Mouse (Mus musculus) colon, adult 2 months (tissue): ENCODE data around the gene Ginm1. TPM values are rescaled to one million over a fixed set of nuclear protein-coding genes. Genes with fewer than 3 reads are reported as not detected.

Source experiments
- polyA plus RNA-seq: library from polyadenylated mRNA; depleted of rRNA; stranded (reverse); fragments of >200 nt; gene quantifications from 2 replicates; pipeline ENCODE4 v1.2.3, GENCODE M21; 2012; rRNA removed

Gene Ginm1
- polyA plus RNA-seq = 34.2 and 43.5 TPM in 2 replicates

DNA sequence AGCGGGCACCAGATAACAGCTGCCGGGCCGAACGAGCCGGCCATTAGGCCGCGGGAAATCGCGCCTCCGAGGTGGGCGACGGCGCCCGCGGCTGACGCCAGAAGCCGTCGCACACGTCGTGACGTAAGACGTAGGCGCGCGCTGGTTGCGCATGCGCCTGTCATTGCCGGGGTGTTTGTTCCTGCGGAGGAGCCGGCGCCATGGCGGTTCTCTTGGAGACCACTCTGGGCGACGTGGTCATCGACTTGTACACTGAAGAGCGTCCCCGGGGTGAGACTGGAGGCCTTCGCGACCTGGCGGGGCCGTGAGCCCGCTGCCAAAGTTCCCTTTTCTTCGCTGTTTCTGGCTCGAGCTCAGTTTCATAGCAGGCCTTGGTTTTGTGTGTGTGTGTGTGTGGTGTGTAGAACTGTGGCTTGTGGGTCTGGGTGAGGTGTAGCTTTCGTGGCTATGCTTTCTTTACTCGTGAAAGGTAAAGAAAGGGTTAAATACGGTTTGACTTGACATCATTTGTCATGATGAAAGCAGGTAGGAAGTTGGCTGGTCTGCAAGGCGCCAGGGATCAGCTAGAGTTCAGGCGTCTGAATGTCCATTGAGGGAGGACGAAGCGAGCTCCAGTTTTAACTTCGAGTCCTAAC, at the start of gene Ginm1, which contains the start of gene Ppil4:
Gene Ginm1 (minus strand): TSS at position 74 of the 635 bp plus-strand sequence.
Gene Ppil4 (plus strand): TSS at position 141 of the 635 bp plus-strand sequence.

GRCm38 (mm10) chr10:7832171-7832676, 39.6 kb upstream of the Ginm1 start, which contains the start of gene Zc3h12d:
Gene Zc3h12d (plus strand): TSS chr10:7832470.

DNA sequence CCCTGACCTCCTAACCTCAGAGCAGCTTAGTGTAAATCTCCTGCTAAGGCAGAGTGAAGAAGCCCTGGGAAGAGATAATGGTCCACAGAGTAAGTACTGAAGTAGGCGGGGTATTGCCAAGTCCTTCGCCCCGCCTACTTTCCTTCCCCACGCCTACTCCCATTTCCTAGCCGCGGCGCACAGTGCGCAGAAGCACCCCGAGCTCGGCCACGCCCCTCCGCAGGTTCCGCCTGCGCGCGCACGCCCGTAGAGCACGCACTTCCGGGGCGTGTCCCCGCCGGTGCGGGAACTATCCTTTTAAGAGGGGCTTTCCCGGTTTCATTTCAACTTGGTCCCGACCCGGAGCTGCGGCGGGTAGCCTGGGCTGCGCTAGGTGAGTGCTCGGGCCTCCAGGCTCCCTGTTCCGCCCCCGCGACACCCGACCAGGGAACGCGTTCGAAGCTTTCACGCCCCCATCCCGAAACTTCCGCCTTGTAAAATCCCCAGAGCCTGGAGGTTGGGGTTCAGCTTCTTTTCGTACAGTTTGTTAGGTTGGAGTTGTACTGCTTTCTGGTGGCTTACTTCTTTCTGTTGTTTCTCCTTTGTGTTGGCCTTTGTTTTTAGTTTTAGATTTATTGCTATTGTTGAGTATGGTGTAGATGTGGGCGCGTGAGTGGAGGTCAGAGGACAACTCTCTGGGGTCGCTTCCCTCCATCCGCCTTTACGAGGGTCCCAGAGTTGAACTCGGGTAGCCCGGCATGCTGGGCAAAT, 66.7 kb downstream of the Ginm1 start, which contains the start of gene Katna1:
Gene Katna1 (plus strand): TSS at position 250 of the 750 bp plus-strand sequence.

Other genes with a start within 250 kb of the Ginm1 start
- gene Lrp11, start 203.0 kb downstream of the Ginm1 start, polyA plus RNA-seq = 9.0 and 10.5 TPM in 2 replicates
- 2.9 and 4.1 TPM in 2 replicates for gene Nup43, start 125.3 kb downstream of the Ginm1 start, polyA plus RNA-seq
- gene Pcmt1, start 111.7 kb downstream of the Ginm1 start, polyA plus RNA-seq = 21.0 and 24.1 TPM in 2 replicates
- 8.4 and 9.3 TPM in 2 replicates for gene Lats1, start 111.6 kb downstream of the Ginm1 start, polyA plus RNA-seq
- gene Katna1, start 66.8 kb downstream of the Ginm1 start, polyA plus RNA-seq = 1.4 and 2.1 TPM in 2 replicates
- gene Ppil4, start 67 bp upstream of the Ginm1 start, polyA plus RNA-seq = 3.6 and 4.4 TPM in 2 replicates
- 6.1 and 6.2 TPM in 2 replicates for gene Zc3h12d, start 39.6 kb upstream of the Ginm1 start, polyA plus RNA-seq
- 15.6 and 15.9 TPM in 2 replicates for gene Tab2, start 163.4 kb upstream of the Ginm1 start, polyA plus RNA-seq